13 mouse cellular contexts compared by ENCODE assay signal in genomic region chr2:118714230-118714629, GRCm38 (mm10). TPM values are rescaled to one million over a fixed set of nuclear protein-coding genes. Genes with fewer than 3 reads are reported as not detected.
DNase-seq lines count a peak whose midpoint lies in the region; ATAC-seq and TF ChIP-seq lines count a peak whose summit lies in the region.
"Had no signal": no experiment of that assay in that cellular context is flagged by ENCODE, and none has a peak within 500 bp of the region (broad histone marks: within the 10 kb centered on the region; RNA-seq: fewer than 3 reads in every experiment).

No protein-coding gene starts in this region.

- peak overlapping the region; percentile 16; the same call in 1 of the 2 replicates for H3K27ac ChIP-seq in forebrain, embryonic 10.5 days
- no peak overlapping the region for H3K27ac ChIP-seq in hindbrain, postnatal 0 days
- H3K27ac ChIP-seq in neural tube, embryonic 13.5 days (replicated peaks) = no peak overlapping the region
- H3K27ac ChIP-seq: heart, embryonic 15.5 days had no signal

- peak; percentile 94 for DNase-seq in brain, adult 2 months (ENCODE audit: low read depth, low spot score)
- DNase-seq in forebrain, embryonic 10.5 days (ENCODE audit: extremely low spot score, low spot score) = no peak
- peak; percentile 76 for DNase-seq in hindbrain, postnatal 0 days (ENCODE audit: low spot score)
- DNase-seq in thymus, postnatal 25 days = no peak
- no peak for DNase-seq in cerebellum, adult 9-10 months
- DNase-seq in heart, adult 9 months (ENCODE audit: low spot score in 2 of 2) = no peak
- DNase-seq: cerebellum, adult 18-20 months had no signal

- no peak overlapping the region for H3K4me3 ChIP-seq in forebrain, embryonic 10.5 days
- H3K4me3 ChIP-seq in hindbrain, postnatal 0 days (ENCODE audit: low read length) = no peak overlapping the region
- no peak overlapping the region for H3K4me3 ChIP-seq in neural tube, embryonic 13.5 days
- H3K4me3 ChIP-seq: erythroblast, embryonic 14.5 days; heart, embryonic 15.5 days had no signal

- H3K4me1 ChIP-seq in forebrain, embryonic 10.5 days = peaks cover 43% of the 10 kb centered on the region
- peaks cover 13% of the 10 kb centered on the region for H3K4me1 ChIP-seq in hindbrain, postnatal 0 days (ENCODE audit: insufficient read depth, low read length)
- H3K4me1 ChIP-seq in neural tube, embryonic 13.5 days (replicated peaks) = peaks cover 22% of the 10 kb centered on the region

- no peak for TF ChIP-seq CTCF in hindbrain, postnatal 0 days (IDR thresholded peaks at IDR 0.05; ENCODE audit: low read depth)

- ATAC-seq in hindbrain, postnatal 0 days = peak; percentile 63
- ATAC-seq in neural tube, embryonic 13.5 days (ENCODE audit: low read depth) = peak; percentile 34; the same call in 1 of the 2 replicates

- no peak overlapping the region for H3K9ac ChIP-seq in hindbrain, postnatal 0 days (replicated peaks; ENCODE audit: low read length)
- no peak overlapping the region for H3K9ac ChIP-seq in neural tube, embryonic 13.5 days
- H3K9ac ChIP-seq: heart, embryonic 15.5 days had no signal

- WGBS in forebrain, embryonic 10.5 days = 54% methylated on average over 4 of the region's 4 CpGs
- 15% methylated on average over 4 of the region's 4 CpGs for WGBS in hindbrain, postnatal 0 days
- 24% methylated on average over 4 of the region's 4 CpGs for WGBS in neural tube, embryonic 13.5 days

- no peak overlapping the region for H3K4me2 ChIP-seq in hindbrain, postnatal 0 days (ENCODE audit: low read depth, low read length)
- H3K4me2 ChIP-seq in neural tube, embryonic 13.5 days = no peak overlapping the region
- H3K4me2 ChIP-seq: heart, embryonic 15.5 days; liver, embryonic 11.5 days had no signal

- H3K27me3 ChIP-seq in forebrain, embryonic 10.5 days (ENCODE audit: poor library complexity, severe bottlenecking) = peaks cover 90% of the 10 kb centered on the region
- peaks cover 15% of the 10 kb centered on the region; the same call in 1 of the 2 replicates for H3K27me3 ChIP-seq in hindbrain, postnatal 0 days (ENCODE audit: insufficient read depth, low read length)
- H3K27me3 ChIP-seq in neural tube, embryonic 13.5 days = peaks cover 59% of the 10 kb centered on the region
- H3K27me3 ChIP-seq: CH12.LX had no signal

- no peaks in the 10 kb centered on the region for H3K36me3 ChIP-seq in forebrain, embryonic 10.5 days (replicated peaks)
- H3K36me3 ChIP-seq in hindbrain, postnatal 0 days (ENCODE audit: insufficient read depth, low read length) = no peaks in the 10 kb centered on the region
- no peaks in the 10 kb centered on the region for H3K36me3 ChIP-seq in neural tube, embryonic 13.5 days
- H3K36me3 ChIP-seq: heart, embryonic 15.5 days had no signal

- H3K9me3 ChIP-seq in forebrain, embryonic 10.5 days = no peaks in the 10 kb centered on the region
- no peaks in the 10 kb centered on the region for H3K9me3 ChIP-seq in hindbrain, postnatal 0 days (ENCODE audit: low read length)
- H3K9me3 ChIP-seq in neural tube, embryonic 13.5 days = no peaks in the 10 kb centered on the region
- H3K9me3 ChIP-seq: heart, embryonic 15.5 days had no signal

RNA-seq across cellular contexts. Expression of gene Ankrd63, which starts 10.5 kb away (rescaled TPM):
- polyA plus RNA-seq in forebrain, embryonic 10.5 days (2016; fragmentation: Nextera tagmentation; extraction: Ambion mirVana) = not detected in 2 replicates
- total RNA-seq in hindbrain, postnatal 0 days (2014; rRNA removed) = 0.18 TPM in 1 of 2 replicates, not detected in the other
- polyA plus RNA-seq in hindbrain, postnatal 0 days (2015; fragmentation: Nextera tagmentation; extraction: Ambion mirVana) = 0.08 TPM in 1 of 2 replicates, not detected in the other
- not detected in 2 replicates for polyA plus RNA-seq in neural tube, embryonic 13.5 days (2015; fragmentation: Nextera tagmentation; extraction: Ambion mirVana)
- total RNA-seq: CH12.LX; monocyte, adult 5-6 weeks had no signal
- polyA plus RNA-seq: erythroblast, embryonic 14.5 days; liver, embryonic 11.5 days had no signal

RNA-seq across cellular contexts. Expression of gene Plcb2, which starts 14.0 kb away (rescaled TPM):
- 0.38 and 0.46 TPM in 2 replicates for polyA plus RNA-seq in forebrain, embryonic 10.5 days (2016; fragmentation: Nextera tagmentation; extraction: Ambion mirVana)
- 1.7 and 4.5 TPM in 2 replicates for total RNA-seq in hindbrain, postnatal 0 days (2014; rRNA removed)
- polyA plus RNA-seq in hindbrain, postnatal 0 days (2015; fragmentation: Nextera tagmentation; extraction: Ambion mirVana) = 0.61 and 0.69 TPM in 2 replicates
- polyA plus RNA-seq in neural tube, embryonic 13.5 days (2015; fragmentation: Nextera tagmentation; extraction: Ambion mirVana) = 0.46 and 0.61 TPM in 2 replicates

RNA-seq across cellular contexts. Expression of gene Inafm2, which starts 31.3 kb away (rescaled TPM):
- polyA plus RNA-seq in forebrain, embryonic 10.5 days (2016; fragmentation: Nextera tagmentation; extraction: Ambion mirVana) = 19.8 and 21.7 TPM in 2 replicates
- total RNA-seq in hindbrain, postnatal 0 days (2014; rRNA removed) = 19.8 and 21.1 TPM in 2 replicates
- polyA plus RNA-seq in hindbrain, postnatal 0 days (2015; fragmentation: Nextera tagmentation; extraction: Ambion mirVana) = 18.9 TPM in 2 replicates
- polyA plus RNA-seq in neural tube, embryonic 13.5 days (2015; fragmentation: Nextera tagmentation; extraction: Ambion mirVana) = 23.7 and 25.3 TPM in 2 replicates

RNA-seq across cellular contexts. Expression of gene Ccdc9b, which starts 48.2 kb away (rescaled TPM):
- polyA plus RNA-seq in forebrain, embryonic 10.5 days (2016; fragmentation: Nextera tagmentation; extraction: Ambion mirVana) = 0.53 and 0.64 TPM in 2 replicates
- 1.4 and 3.9 TPM in 2 replicates for total RNA-seq in hindbrain, postnatal 0 days (2014; rRNA removed)
- polyA plus RNA-seq in hindbrain, postnatal 0 days (2015; fragmentation: Nextera tagmentation; extraction: Ambion mirVana) = 0.70 and 0.84 TPM in 2 replicates
- 1.2 and 1.4 TPM in 2 replicates for polyA plus RNA-seq in neural tube, embryonic 13.5 days (2015; fragmentation: Nextera tagmentation; extraction: Ambion mirVana)
- total RNA-seq: CH12.LX had no signal
- polyA plus RNA-seq: erythroblast, embryonic 14.5 days had no signal

RNA-seq across cellular contexts. Expression of gene Pak6, which starts 51.1 kb away (rescaled TPM):
- 0.52 and 1.6 TPM in 2 replicates for polyA plus RNA-seq in forebrain, embryonic 10.5 days (2016; fragmentation: Nextera tagmentation; extraction: Ambion mirVana)
- total RNA-seq in hindbrain, postnatal 0 days (2014; rRNA removed) = 74.6 and 79.0 TPM in 2 replicates
- 36.5 and 40.8 TPM in 2 replicates for polyA plus RNA-seq in hindbrain, postnatal 0 days (2015; fragmentation: Nextera tagmentation; extraction: Ambion mirVana)
- polyA plus RNA-seq in neural tube, embryonic 13.5 days (2015; fragmentation: Nextera tagmentation; extraction: Ambion mirVana) = 12.1 and 15.8 TPM in 2 replicates
- total RNA-seq: monocyte, adult 5-6 weeks had no signal

Comparison
In these comparisons a context has a peak if more than half of its experiments do, and no peak if none do; other contexts are left out.
1. DNase-seq: peak in brain, adult 2 months (single experiment) and hindbrain, postnatal 0 days (single experiment); none in forebrain, embryonic 10.5 days (single experiment), thymus, postnatal 25 days (single experiment), cerebellum, adult 9-10 months (single experiment) and heart, adult 9 months (0 of 2).